Comparison of ENCODE assay signal across 7 mouse cellular contexts in the genomic region with DNA sequence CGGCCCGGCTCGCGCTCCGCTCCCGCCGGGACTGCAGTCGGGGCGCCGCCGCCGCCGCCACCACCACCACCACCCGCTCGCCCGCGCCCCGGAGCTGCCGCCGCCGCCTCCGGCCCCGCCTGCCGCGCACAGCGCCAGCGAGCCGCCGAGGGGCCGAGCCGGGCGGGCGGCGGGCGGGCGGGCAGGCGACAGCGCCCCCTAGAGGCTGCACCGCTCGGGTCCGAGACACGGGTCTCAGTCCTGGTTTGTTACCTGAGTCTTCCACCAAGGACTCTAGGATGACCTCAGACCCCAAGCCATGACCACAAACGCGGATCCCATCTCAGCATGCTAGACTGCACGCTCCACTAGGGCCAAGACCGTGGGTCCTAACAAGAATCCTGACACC. TPM values are rescaled to one million over a fixed set of nuclear protein-coding genes. Genes with fewer than 3 reads are reported as not detected.
DNase-seq lines count a peak whose midpoint lies in the region; ATAC-seq and TF ChIP-seq lines count a peak whose summit lies in the region.

Gene Grk2 (minus strand): TSS at position 33 of the 388 bp plus-strand sequence.

- H3K36me3 ChIP-seq in intestine, embryonic 16.5 days (ENCODE audit: control insufficient read depth, insufficient read depth, low read length) = no peaks in the 10 kb centered on the region
- no peaks in the 10 kb centered on the region for H3K36me3 ChIP-seq in limb, embryonic 11.5 days (ENCODE audit: control insufficient read depth, insufficient read depth, low read length)
- no peaks in the 10 kb centered on the region for H3K36me3 ChIP-seq in midbrain, embryonic 12.5 days
- no peaks in the 10 kb centered on the region for H3K36me3 ChIP-seq in small intestine, adult 2 months (ENCODE audit: control insufficient read depth, insufficient read depth, low read length)

- peaks cover 41% of the 10 kb centered on the region for H3K4me1 ChIP-seq in intestine, embryonic 16.5 days (ENCODE audit: control insufficient read depth, insufficient read depth, low read length)
- H3K4me1 ChIP-seq in limb, embryonic 11.5 days (ENCODE audit: control insufficient read depth, insufficient read depth, low read length) = peaks cover 36% of the 10 kb centered on the region
- H3K4me1 ChIP-seq in midbrain, embryonic 12.5 days = peaks cover 46% of the 10 kb centered on the region
- H3K4me1 ChIP-seq in small intestine, adult 2 months (ENCODE audit: control insufficient read depth, insufficient read depth, insufficient read length, low read length) = peaks cover 23% of the 10 kb centered on the region

- peak; percentile 62 for DNase-seq in adrenal gland, adult 8-10 months
- peak; percentile 52 for DNase-seq in embryo, embryonic 11.5 days (ENCODE audit: low read depth, low spot score)
- DNase-seq in gonadal fat pad, adult 2 months (ENCODE audit: low read depth) = no peak
- DNase-seq in limb, embryonic 11.5 days (ENCODE audit: low spot score) = peak; percentile 87

- H3K9me3 ChIP-seq in intestine, embryonic 16.5 days (ENCODE audit: control insufficient read depth, low read length) = no peaks in the 10 kb centered on the region
- no peaks in the 10 kb centered on the region for H3K9me3 ChIP-seq in limb, embryonic 11.5 days (ENCODE audit: control insufficient read depth, low read length)
- no peaks in the 10 kb centered on the region for H3K9me3 ChIP-seq in midbrain, embryonic 12.5 days

- H3K4me3 ChIP-seq in intestine, embryonic 16.5 days (ENCODE audit: low read length) = peak within 1 kb of the TSS; percentile 60
- peak within 1 kb of the TSS; percentile 68 for H3K4me3 ChIP-seq in limb, embryonic 11.5 days (ENCODE audit: low read depth, low read length)
- H3K4me3 ChIP-seq in midbrain, embryonic 12.5 days = peak within 1 kb of the TSS; percentile 95
- peak within 1 kb of the TSS; percentile 86 for H3K4me3 ChIP-seq in small intestine, adult 2 months (ENCODE audit: low read depth, low read length)

- H3K9ac ChIP-seq in intestine, embryonic 16.5 days (ENCODE audit: low read depth, low read length) = peak within 1 kb of the TSS; percentile 83
- H3K9ac ChIP-seq in limb, embryonic 11.5 days (ENCODE audit: low read length) = peak within 1 kb of the TSS; percentile 98
- H3K9ac ChIP-seq in midbrain, embryonic 12.5 days (replicated peaks) = peak within 1 kb of the TSS; percentile 95

- 0% methylated on average over 20 of the region's 46 CpGs for WGBS in intestine, embryonic 16.5 days
- 0% methylated on average over 23 of the region's 46 CpGs for WGBS in limb, embryonic 11.5 days
- WGBS in midbrain, embryonic 12.5 days = 7% methylated on average over 4 of the region's 46 CpGs
- 9% methylated on average over 44 of the region's 46 CpGs for WGBS in small intestine, adult 2 months

- peak; percentile 84 for ATAC-seq in intestine, embryonic 16.5 days
- peak; percentile 72 for ATAC-seq in limb, embryonic 11.5 days (ENCODE audit: insufficient number of reproducible peaks, low FRiP score, low TSS enrichment, low read depth)
- peak; percentile 84 for ATAC-seq in midbrain, embryonic 12.5 days (ENCODE audit: low FRiP score, low read depth)

- H3K27ac ChIP-seq in intestine, embryonic 16.5 days (ENCODE audit: low read length) = peak within 1 kb of the TSS; percentile 56
- peak within 1 kb of the TSS; percentile 81 for H3K27ac ChIP-seq in limb, embryonic 11.5 days (replicated peaks; ENCODE audit: low read depth, low read length)
- peak within 1 kb of the TSS; percentile 73 for H3K27ac ChIP-seq in midbrain, embryonic 12.5 days (replicated peaks)
- peak within 1 kb of the TSS; percentile 89 for H3K27ac ChIP-seq in small intestine, adult 2 months (ENCODE audit: insufficient read depth, low read depth, low read length)

- H3K27me3 ChIP-seq in intestine, embryonic 16.5 days (replicated peaks; ENCODE audit: control insufficient read depth, insufficient read depth, low read length) = no peaks in the 10 kb centered on the region
- H3K27me3 ChIP-seq in limb, embryonic 11.5 days (ENCODE audit: control insufficient read depth, insufficient read depth, low read length) = no peaks in the 10 kb centered on the region
- no peaks in the 10 kb centered on the region for H3K27me3 ChIP-seq in midbrain, embryonic 12.5 days
- H3K27me3 ChIP-seq in small intestine, adult 2 months (ENCODE audit: control insufficient read depth, insufficient read depth, low read length) = no peaks in the 10 kb centered on the region

- TF ChIP-seq POLR2A in small intestine, adult 2 months (IDR thresholded peaks at IDR 0.05; ENCODE audit: low read depth, low read length) = no peak

- peak within 1 kb of the TSS; percentile 76 for H3K4me2 ChIP-seq in intestine, embryonic 16.5 days (ENCODE audit: low read depth, low read length)
- peak within 1 kb of the TSS; percentile 71 for H3K4me2 ChIP-seq in limb, embryonic 11.5 days (ENCODE audit: low read depth, severe bottlenecking)
- H3K4me2 ChIP-seq in midbrain, embryonic 12.5 days (replicated peaks) = peak within 1 kb of the TSS; percentile 78

- TF ChIP-seq CTCF in small intestine, adult 2 months (IDR thresholded peaks at IDR 0.05; ENCODE audit: extremely low read depth, insufficient read length, insufficient replicate concordance, low read depth, low read length) = peak; percentile 68

RNA-seq across cellular contexts. Expression of gene Grk2, which starts in this region (rescaled TPM):
- 10 to 100 TPM; 42.3 to 71.6 (median 53.0) TPM for total RNA-seq in adrenal gland, adult 8-10 months (2022)
- polyA plus RNA-seq in gonadal fat pad, adult 2 months (2012; rRNA removed) = 74.0 and 79.1 TPM in 2 replicates
- polyA plus RNA-seq in intestine, embryonic 16.5 days (2015; fragmentation: Nextera tagmentation; extraction: Ambion mirVana) = 15.3 and 15.4 TPM in 2 replicates
- polyA plus RNA-seq in limb, embryonic 11.5 days (2014; fragmentation: Nextera tagmentation; extraction: Ambion mirVana) = 15.4 and 16.6 TPM in 2 replicates
- 18.4 and 19.3 TPM in 2 replicates for polyA plus RNA-seq in midbrain, embryonic 12.5 days (2016; fragmentation: Nextera tagmentation; extraction: Ambion mirVana)
- polyA plus RNA-seq in small intestine, adult 2 months (2012; rRNA removed) = 64.0 and 128 TPM in 2 replicates
